Mouse (Mus musculus): ENCODE data around the gene Olfr196. TPM values are rescaled to one million over a fixed set of nuclear protein-coding genes. Genes with fewer than 3 reads are reported as not detected.

Gene Olfr196
- polyA plus RNA-seq, 1 experiment from 2014 or later: not detected

Other genes starting within 250 kb of the Olfr196 start
- not detected in 2 replicates for gene Olfr181, start 241.7 kb downstream of the Olfr196 start, polyA plus RNA-seq (2015; fragmentation: Nextera tagmentation; extraction: Ambion mirVana)
- not detected in 2 replicates for gene Olfr180, start 241.1 kb downstream of the Olfr196 start, polyA plus RNA-seq (2015; fragmentation: Nextera tagmentation; extraction: Ambion mirVana)
- gene Olfr183, start 175.1 kb downstream of the Olfr196 start, polyA plus RNA-seq (2015; fragmentation: Nextera tagmentation; extraction: Ambion mirVana): not detected in 2 replicates
- not detected in 2 replicates for gene Olfr186, start 140.2 kb downstream of the Olfr196 start, polyA plus RNA-seq (2015; fragmentation: Nextera tagmentation; extraction: Ambion mirVana)
- gene Olfr187, start 130.7 kb downstream of the Olfr196 start, polyA plus RNA-seq (2015; fragmentation: Nextera tagmentation; extraction: Ambion mirVana): not detected in 2 replicates
- gene Olfr190, start 92.4 kb downstream of the Olfr196 start, polyA plus RNA-seq (2015; fragmentation: Nextera tagmentation; extraction: Ambion mirVana): not detected in 2 replicates
- gene Olfr191, start 80.6 kb downstream of the Olfr196 start, polyA plus RNA-seq (2015; fragmentation: Nextera tagmentation; extraction: Ambion mirVana): not detected in 2 replicates
- gene Olfr193, start 58.6 kb downstream of the Olfr196 start, polyA plus RNA-seq (2015; fragmentation: Nextera tagmentation; extraction: Ambion mirVana): not detected in 2 replicates
- gene Olfr194, start 49.4 kb downstream of the Olfr196 start, polyA plus RNA-seq (2015; fragmentation: Nextera tagmentation; extraction: Ambion mirVana): not detected in 2 replicates
- gene Olfr195, start 23.4 kb downstream of the Olfr196 start, polyA plus RNA-seq (2015; fragmentation: Nextera tagmentation; extraction: Ambion mirVana): not detected in 2 replicates
- gene Olfr198, start 33.1 kb upstream of the Olfr196 start, polyA plus RNA-seq (2015; fragmentation: Nextera tagmentation; extraction: Ambion mirVana): not detected in 2 replicates
- gene Olfr199, start 49.3 kb upstream of the Olfr196 start, polyA plus RNA-seq (2015; fragmentation: Nextera tagmentation; extraction: Ambion mirVana): not detected in 2 replicates
- gene Olfr201, start 102.2 kb upstream of the Olfr196 start, polyA plus RNA-seq (2015; fragmentation: Nextera tagmentation; extraction: Ambion mirVana): not detected in 2 replicates
- not detected in 2 replicates for gene Olfr202, start 116.3 kb upstream of the Olfr196 start, polyA plus RNA-seq (2015; fragmentation: Nextera tagmentation; extraction: Ambion mirVana)
- gene Olfr203, start 128.4 kb upstream of the Olfr196 start, polyA plus RNA-seq (2015; fragmentation: Nextera tagmentation; extraction: Ambion mirVana): not detected in 2 replicates
- gene Olfr204, start 147.8 kb upstream of the Olfr196 start, polyA plus RNA-seq (2015; fragmentation: Nextera tagmentation; extraction: Ambion mirVana): not detected in 2 replicates
- not detected in 2 replicates for gene Olfr205, start 160.7 kb upstream of the Olfr196 start, polyA plus RNA-seq (2015; fragmentation: Nextera tagmentation; extraction: Ambion mirVana)
- gene Olfr206, start 178.8 kb upstream of the Olfr196 start, polyA plus RNA-seq (2015; fragmentation: Nextera tagmentation; extraction: Ambion mirVana): not detected in 2 replicates
- not detected in 2 replicates for gene Olfr209, start 193.5 kb upstream of the Olfr196 start, polyA plus RNA-seq (2015; fragmentation: Nextera tagmentation; extraction: Ambion mirVana)
- gene Gabrr3, start 236.9 kb upstream of the Olfr196 start, polyA plus RNA-seq (2015; fragmentation: Nextera tagmentation; extraction: Ambion mirVana): not detected in 2 replicates

All from hindbrain, embryonic 16.5 days (tissue).